Mouse (Mus musculus): ENCODE measurements around the gene Ccdc149. TPM values are rescaled to one million over a fixed set of nuclear protein-coding genes. Genes with fewer than 3 reads are reported as not detected.

Ccdc149 gene
- polyA plus RNA-seq, 1 experiment from 2014 or later, result 3.7 TPM

GRCm38 (mm10) chr5:52461434-52462124 lies 9.7 kb downstream of the Ccdc149 start:
- DNase-seq (ENCODE audit: low spot score) (no peak), ATAC-seq (replicated peaks; ENCODE audit: low FRiP score, low TSS enrichment, low read depth) (no peak)
- 75% methylated on average over 6 of the region's 6 CpGs for WGBS
- Histone ChIP-seq H3K36me3 (ENCODE audit: control insufficient read depth, insufficient read depth, low read length) (no peaks in the 10 kb centered on the region), H3K9me3 (ENCODE audit: control insufficient read depth, low read length) (peaks cover 7% of the 10 kb centered on the region; the same call in 1 of the 2 replicates), H3K27me3 (replicated peaks; ENCODE audit: control insufficient read depth, insufficient read depth, low read length) (no peaks in the 10 kb centered on the region), H3K4me3 (ENCODE audit: low read depth, low read length) (no peak overlapping the region), H3K4me2 (ENCODE audit: low read length) (no peak overlapping the region), H3K27ac (ENCODE audit: low read depth) (no peak overlapping the region), H3K9ac (ENCODE audit: low read length) (no peak overlapping the region), H3K4me1 (replicated peaks; ENCODE audit: control insufficient read depth, insufficient read depth, low read length) (no peaks in the 10 kb centered on the region)

GRCm38 (mm10) chr5:52459308-52459707 lies 12.0 kb downstream of the Ccdc149 start:
- 89% methylated on average over 4 of the region's 4 CpGs for WGBS

GRCm38 (mm10) chr5:52457154-52457553 lies 14.2 kb downstream of the Ccdc149 start:
- H3K27ac ChIP-seq (ENCODE audit: low read depth), result no peak overlapping the region
- H3K4me3 ChIP-seq (ENCODE audit: low read depth, low read length), result no peak overlapping the region
- no peak overlapping the region for H3K4me2 ChIP-seq (ENCODE audit: low read length)
- no peaks in the 10 kb centered on the region for H3K27me3 ChIP-seq (replicated peaks; ENCODE audit: control insufficient read depth, insufficient read depth, low read length)
- no peak for ATAC-seq (replicated peaks; ENCODE audit: low FRiP score, low TSS enrichment, low read depth)
- H3K4me1 ChIP-seq (replicated peaks; ENCODE audit: control insufficient read depth, insufficient read depth, low read length), result no peaks in the 10 kb centered on the region
- H3K36me3 ChIP-seq (ENCODE audit: control insufficient read depth, insufficient read depth, low read length), result no peaks in the 10 kb centered on the region
- no peak overlapping the region for H3K9ac ChIP-seq (ENCODE audit: low read length)
- H3K9me3 ChIP-seq (ENCODE audit: control insufficient read depth, low read length), result no peaks in the 10 kb centered on the region
- WGBS, result 74% methylated on average over 6 of the region's 6 CpGs
- no peak for DNase-seq (ENCODE audit: low spot score)

More at GRCm38 (mm10) chr5:52459308-52459707, 12.0 kb downstream of the Ccdc149 start:
- no peaks in the 10 kb centered on the region for H3K9me3 ChIP-seq (ENCODE audit: control insufficient read depth, low read length)
- no peaks in the 10 kb centered on the region for H3K36me3 ChIP-seq (ENCODE audit: control insufficient read depth, insufficient read depth, low read length)
- ATAC-seq (replicated peaks; ENCODE audit: low FRiP score, low TSS enrichment, low read depth), result no peak
- H3K4me1 ChIP-seq (replicated peaks; ENCODE audit: control insufficient read depth, insufficient read depth, low read length), result no peaks in the 10 kb centered on the region
- no peak overlapping the region for H3K9ac ChIP-seq (ENCODE audit: low read length)
- no peak overlapping the region for H3K4me2 ChIP-seq (ENCODE audit: low read length)
- H3K27ac ChIP-seq (ENCODE audit: low read depth), result no peak overlapping the region
- H3K27me3 ChIP-seq (replicated peaks; ENCODE audit: control insufficient read depth, insufficient read depth, low read length), result no peaks in the 10 kb centered on the region
- DNase-seq (ENCODE audit: low spot score), result no peak
- H3K4me3 ChIP-seq (ENCODE audit: low read depth, low read length), result no peak overlapping the region

GRCm38 (mm10) chr5:52450821-52451220 lies 20.5 kb downstream of the Ccdc149 start:
- Histone ChIP-seq H3K27ac (ENCODE audit: low read depth) (no peak overlapping the region), H3K4me2 (ENCODE audit: low read length) (no peak overlapping the region), H3K9me3 (ENCODE audit: control insufficient read depth, low read length) (no peaks in the 10 kb centered on the region), H3K4me1 (replicated peaks; ENCODE audit: control insufficient read depth, insufficient read depth, low read length) (no peaks in the 10 kb centered on the region), H3K9ac (ENCODE audit: low read length) (no peak overlapping the region), H3K36me3 (ENCODE audit: control insufficient read depth, insufficient read depth, low read length) (no peaks in the 10 kb centered on the region), H3K4me3 (ENCODE audit: low read depth, low read length) (no peak overlapping the region), H3K27me3 (replicated peaks; ENCODE audit: control insufficient read depth, insufficient read depth, low read length) (no peaks in the 10 kb centered on the region)
- no peak for ATAC-seq (replicated peaks; ENCODE audit: low FRiP score, low TSS enrichment, low read depth)
- WGBS, result 85% methylated on average over 9 of the region's 9 CpGs
- DNase-seq (ENCODE audit: low spot score), result no peak

GRCm38 (mm10) chr5:52449187-52449586 lies 22.1 kb downstream of the Ccdc149 start:
- H3K27ac ChIP-seq (ENCODE audit: low read depth), result no peak overlapping the region
- no peaks in the 10 kb centered on the region for H3K27me3 ChIP-seq (replicated peaks; ENCODE audit: control insufficient read depth, insufficient read depth, low read length)
- ATAC-seq (replicated peaks; ENCODE audit: low FRiP score, low TSS enrichment, low read depth) (no peak), DNase-seq (ENCODE audit: low spot score) (no peak)
- H3K4me3 ChIP-seq (ENCODE audit: low read depth, low read length), result no peak overlapping the region
- no peaks in the 10 kb centered on the region for H3K4me1 ChIP-seq (replicated peaks; ENCODE audit: control insufficient read depth, insufficient read depth, low read length)
- no peak overlapping the region for H3K4me2 ChIP-seq (ENCODE audit: low read length)
- 78% methylated on average over 8 of the region's 8 CpGs for WGBS
- H3K9ac ChIP-seq (ENCODE audit: low read length), result no peak overlapping the region
- no peaks in the 10 kb centered on the region for H3K36me3 ChIP-seq (ENCODE audit: control insufficient read depth, insufficient read depth, low read length)
- H3K9me3 ChIP-seq (ENCODE audit: control insufficient read depth, low read length), result no peaks in the 10 kb centered on the region

- Histone ChIP-seq H3K4me2 (ENCODE audit: low read length) (no peak overlapping the region), H3K27ac (ENCODE audit: low read depth) (no peak overlapping the region), H3K36me3 (ENCODE audit: control insufficient read depth, insufficient read depth, low read length) (no peaks in the 10 kb centered on the region), H3K4me3 (ENCODE audit: low read depth, low read length) (no peak overlapping the region), H3K4me1 (replicated peaks; ENCODE audit: control insufficient read depth, insufficient read depth, low read length) (no peaks in the 10 kb centered on the region), H3K9me3 (ENCODE audit: control insufficient read depth, low read length) (peaks cover 5% of the 10 kb centered on the region; the same call in 1 of the 2 replicates), H3K27me3 (replicated peaks; ENCODE audit: control insufficient read depth, insufficient read depth, low read length) (no peaks in the 10 kb centered on the region), H3K9ac (ENCODE audit: low read length) (no peak overlapping the region)
- ATAC-seq (replicated peaks; ENCODE audit: low FRiP score, low TSS enrichment, low read depth), result no peak
- 69% methylated on average over 11 of the region's 11 CpGs for WGBS
- no peak for DNase-seq (ENCODE audit: low spot score)
Observed at GRCm38 (mm10) chr5:52440278-52440677, 31.0 kb downstream of the Ccdc149 start.

- WGBS, result 73% methylated on average over 7 of the region's 7 CpGs
- no peak for DNase-seq (ENCODE audit: low spot score)
- Histone ChIP-seq H3K4me2 (ENCODE audit: low read length) (no peak overlapping the region), H3K27me3 (replicated peaks; ENCODE audit: control insufficient read depth, insufficient read depth, low read length) (no peaks in the 10 kb centered on the region), H3K36me3 (ENCODE audit: control insufficient read depth, insufficient read depth, low read length) (no peaks in the 10 kb centered on the region), H3K27ac (ENCODE audit: low read depth) (no peak overlapping the region), H3K9me3 (ENCODE audit: control insufficient read depth, low read length) (peaks cover 5% of the 10 kb centered on the region; the same call in 1 of the 2 replicates), H3K9ac (ENCODE audit: low read length) (no peak overlapping the region), H3K4me3 (ENCODE audit: low read depth, low read length) (no peak overlapping the region), H3K4me1 (replicated peaks; ENCODE audit: control insufficient read depth, insufficient read depth, low read length) (no peaks in the 10 kb centered on the region)
- ATAC-seq (replicated peaks; ENCODE audit: low FRiP score, low TSS enrichment, low read depth), result no peak
Observed at GRCm38 (mm10) chr5:52438946-52439345, 32.4 kb downstream of the Ccdc149 start.

GRCm38 (mm10) chr5:52435533-52435932 lies 35.8 kb downstream of the Ccdc149 start:
- Histone ChIP-seq H3K4me3 (ENCODE audit: low read depth, low read length) (no peak overlapping the region), H3K36me3 (ENCODE audit: control insufficient read depth, insufficient read depth, low read length) (no peaks in the 10 kb centered on the region), H3K4me2 (ENCODE audit: low read length) (no peak overlapping the region), H3K27ac (ENCODE audit: low read depth) (no peak overlapping the region), H3K9me3 (ENCODE audit: control insufficient read depth, low read length) (no peaks in the 10 kb centered on the region), H3K4me1 (replicated peaks; ENCODE audit: control insufficient read depth, insufficient read depth, low read length) (no peaks in the 10 kb centered on the region), H3K27me3 (replicated peaks; ENCODE audit: control insufficient read depth, insufficient read depth, low read length) (no peaks in the 10 kb centered on the region), H3K9ac (ENCODE audit: low read length) (no peak overlapping the region)
- ATAC-seq (replicated peaks; ENCODE audit: low FRiP score, low TSS enrichment, low read depth) (no peak), DNase-seq (ENCODE audit: low spot score) (no peak)
- 73% methylated on average over 6 of the region's 6 CpGs for WGBS

- Histone ChIP-seq H3K9me3 (ENCODE audit: control insufficient read depth, low read length) (no peaks in the 10 kb centered on the region), H3K27ac (ENCODE audit: low read depth) (no peak overlapping the region), H3K4me3 (ENCODE audit: low read depth, low read length) (no peak overlapping the region), H3K36me3 (ENCODE audit: control insufficient read depth, insufficient read depth, low read length) (no peaks in the 10 kb centered on the region), H3K9ac (ENCODE audit: low read length) (no peak overlapping the region), H3K27me3 (replicated peaks; ENCODE audit: control insufficient read depth, insufficient read depth, low read length) (no peaks in the 10 kb centered on the region), H3K4me2 (ENCODE audit: low read length) (no peak overlapping the region), H3K4me1 (replicated peaks; ENCODE audit: control insufficient read depth, insufficient read depth, low read length) (no peaks in the 10 kb centered on the region)
- DNase-seq (ENCODE audit: low spot score), result no peak
- 55% methylated on average over 8 of the region's 8 CpGs for WGBS
- ATAC-seq (replicated peaks; ENCODE audit: low FRiP score, low TSS enrichment, low read depth), result no peak
Observed at GRCm38 (mm10) chr5:52431276-52431844, 40.0 kb downstream of the Ccdc149 start.

Data from intestine, embryonic 14.5 days (tissue).